Mouse (Mus musculus): ENCODE results near the gene Cltc.

DNA sequence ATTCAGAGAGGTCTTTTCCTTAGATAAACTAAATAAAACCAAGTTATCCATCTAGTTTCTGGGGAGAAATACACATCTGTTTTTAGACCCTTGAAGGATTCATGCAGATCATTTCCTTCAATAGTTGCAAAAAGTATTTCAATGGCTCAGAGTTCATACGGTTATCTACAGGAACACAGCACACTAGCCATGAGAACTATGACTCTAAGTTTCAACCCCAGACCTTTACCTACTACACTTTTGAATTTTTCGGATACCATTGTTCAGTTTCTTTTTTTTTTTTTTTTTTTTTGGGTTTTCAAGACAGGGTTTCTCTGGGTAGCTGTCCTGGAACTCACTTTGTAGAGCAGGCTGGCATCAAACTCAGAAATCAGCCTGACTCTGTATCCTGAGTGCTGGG, 17.9 kb downstream of the Cltc start:
- TF ChIP-seq CTCF (IDR thresholded peaks at IDR 0.05; ENCODE audit: low read depth, low read length), result no peak
- TF ChIP-seq POLR2A (IDR thresholded peaks at IDR 0.05; ENCODE audit: borderline replicate concordance, low read depth, low read length), result no peak

Data from bone marrow macrophage, adult 2 months (primary cell).